Mouse (Mus musculus) liver, adult 2 months (tissue): ENCODE measurements at regions not wholly inside any gene's neighbourhood (a gene's known extent, or its start where the extent isn't known, plus 50 kb on each side); places are given as distances from the start of the nearest gene placed in this dataset.

ENCODE experiments used
- DNase-seq: peaks from one replicate; pipeline ENCODE4 v3.0.0-alpha.2; 2011; ENCODE audit warnings: low read depth, low spot score; ENCODE audit errors: extremely low read depth
- H3K27ac ChIP-seq: fragments of 200-500 bp; replicated peaks from 2 replicates; pipeline ENCODE4 v1.5.1; 2012; ENCODE audit warnings: low read depth, mild to moderate bottlenecking, control low read depth, inconsistent platforms, low read length; ENCODE audit not compliant: insufficient read depth
- H3K27me3 ChIP-seq: fragments of 200-500 bp; 2 replicates; pipeline ENCODE4 v1.6.1; 2012; ENCODE audit warnings: mild to moderate bottlenecking, moderate library complexity, low read length, inconsistent platforms; ENCODE audit not compliant: control insufficient read depth, insufficient read depth
- H3K36me3 ChIP-seq: fragments of 200-500 bp; 2 replicates; pipeline ENCODE4 v1.6.1; 2012; ENCODE audit warnings: low read length, inconsistent platforms; ENCODE audit not compliant: control insufficient read depth, insufficient read depth
- H3K4me1 ChIP-seq: fragments of 200-500 bp; 2 replicates; pipeline ENCODE4 v1.6.1; 2011; ENCODE audit warnings: low read length; ENCODE audit not compliant: control insufficient read depth, insufficient read depth
- H3K4me3 ChIP-seq: fragments of 200-500 bp; 2 replicates; pipeline ENCODE4 v1.5.1; 2011; ENCODE audit warnings: low read depth, mild to moderate bottlenecking, control low read depth, low read length, moderate library complexity; ENCODE audit not compliant: insufficient read depth
- H3K79me2 ChIP-seq: fragments of 200-500 bp; 2 replicates; pipeline ENCODE4 v1.6.1; 2012; ENCODE audit warnings: inconsistent platforms, mild to moderate bottlenecking, low read length, moderate library complexity; ENCODE audit not compliant: control insufficient read depth, insufficient read depth
- H3K9ac ChIP-seq: fragments of 200-500 bp; 2 replicates; pipeline ENCODE4 v1.6.1; 2012; ENCODE audit warnings: low read depth, mild to moderate bottlenecking, control low read depth, inconsistent platforms, low read length
- CTCF ChIP-seq: fragments of 200-500 bp; IDR thresholded peaks from 2 replicates; pipeline ENCODE4 v1.5.1; 2011; ENCODE audit warnings: low read depth, low read length, control low read depth
- POLR2A ChIP-seq: fragments of 200-500 bp; IDR thresholded peaks from 2 replicates; pipeline ENCODE4 v1.6.1; 2011; ENCODE audit warnings: low read length, control low read depth; ENCODE audit not compliant: insufficient read depth; ENCODE audit errors: extremely low read depth
- WGBS: fragments of 180-500 bp; shearing (Covaris S2); methylation state at CpG from one replicate; pipeline ENCODE4 v1.1.7; 2018; 5-methylcytosine and 5-hydroxymethylcytosine counted together

GRCm38 (mm10) chr10:97965881-97966280, 239.3 kb upstream of the C030005K15Rik start:
- no peaks in the 10 kb centered on the region for H3K79me2 ChIP-seq
- H3K9ac ChIP-seq = no peak overlapping the region
- H3K4me1 ChIP-seq = no peaks in the 10 kb centered on the region
- no peak for TF ChIP-seq POLR2A
- no peak for TF ChIP-seq CTCF
- 83% methylated on average over 1 of the region's 1 CpGs for WGBS
- no peaks in the 10 kb centered on the region for H3K36me3 ChIP-seq
- DNase-seq = no peak
- H3K4me3 ChIP-seq = no peak overlapping the region
- H3K27me3 ChIP-seq = no peaks in the 10 kb centered on the region
- no peak overlapping the region for H3K27ac ChIP-seq

GRCm38 (mm10) chr10:97966931-97967330, 240.4 kb upstream of the C030005K15Rik start:
- WGBS = 54% methylated on average over 2 of the region's 2 CpGs
- no peak for DNase-seq
- Histone ChIP-seq H3K9ac (no peak overlapping the region), H3K79me2 (no peaks in the 10 kb centered on the region), H3K27ac (no peak overlapping the region), H3K4me1 (no peaks in the 10 kb centered on the region), H3K27me3 (no peaks in the 10 kb centered on the region), H3K4me3 (no peak overlapping the region), H3K36me3 (no peaks in the 10 kb centered on the region)
- TF ChIP-seq CTCF = no peak
- no peak for TF ChIP-seq POLR2A

- H3K27me3 ChIP-seq = no peaks in the 10 kb centered on the region
Measured at GRCm38 (mm10) chr10:98007037-98007436, 280.5 kb upstream of the C030005K15Rik start.

GRCm38 (mm10) chr10:98008355-98008754, 281.8 kb upstream of the C030005K15Rik start:
- Histone ChIP-seq H3K36me3 (no peaks in the 10 kb centered on the region), H3K4me3 (no peak overlapping the region), H3K9ac (no peak overlapping the region), H3K27ac (no peak overlapping the region), H3K79me2 (no peaks in the 10 kb centered on the region), H3K27me3 (no peaks in the 10 kb centered on the region), H3K4me1 (no peaks in the 10 kb centered on the region)
- WGBS = 61% methylated on average over 1 of the region's 1 CpGs
- DNase-seq = no peak
- no peak for TF ChIP-seq POLR2A
- TF ChIP-seq CTCF = no peak

More at GRCm38 (mm10) chr10:98007037-98007436, 280.5 kb upstream of the C030005K15Rik start:
- TF ChIP-seq CTCF = no peak
- no peak for TF ChIP-seq POLR2A
- no peak overlapping the region for H3K27ac ChIP-seq
- 59% methylated on average over 4 of the region's 4 CpGs for WGBS
- no peaks in the 10 kb centered on the region for H3K36me3 ChIP-seq
- no peak overlapping the region for H3K4me3 ChIP-seq
- H3K79me2 ChIP-seq = no peaks in the 10 kb centered on the region
- DNase-seq = no peak
- H3K9ac ChIP-seq = no peak overlapping the region
- no peaks in the 10 kb centered on the region for H3K4me1 ChIP-seq

- TF ChIP-seq CTCF (no peak), POLR2A (no peak)
- H3K4me3 ChIP-seq = no peak overlapping the region
- H3K79me2 ChIP-seq = no peaks in the 10 kb centered on the region
- DNase-seq = no peak
- no peaks in the 10 kb centered on the region for H3K36me3 ChIP-seq
- no peak overlapping the region for H3K27ac ChIP-seq
- WGBS = 74% methylated on average over 2 of the region's 2 CpGs
- no peak overlapping the region for H3K9ac ChIP-seq
- no peaks in the 10 kb centered on the region for H3K4me1 ChIP-seq
- no peaks in the 10 kb centered on the region for H3K27me3 ChIP-seq
Measured at GRCm38 (mm10) chr10:98012916-98013315, 286.4 kb upstream of the C030005K15Rik start.

- Histone ChIP-seq H3K4me3 (no peak overlapping the region), H3K9ac (no peak overlapping the region)
- DNase-seq = peak; percentile 38
Measured at GRCm38 (mm10) chr10:98014985-98015902, 288.7 kb upstream of the C030005K15Rik start.

More at GRCm38 (mm10) chr10:98014985-98015902, 288.7 kb upstream of the C030005K15Rik start:
- Histone ChIP-seq H3K79me2 (no peaks in the 10 kb centered on the region), H3K4me1 (no peaks in the 10 kb centered on the region), H3K27ac (no peak overlapping the region), H3K27me3 (no peaks in the 10 kb centered on the region), H3K36me3 (no peaks in the 10 kb centered on the region)
- WGBS = 72% methylated on average over 10 of the region's 10 CpGs
- TF ChIP-seq POLR2A = no peak
- TF ChIP-seq CTCF = no peak
